Comparison of ENCODE assay signal across 7 mouse cellular contexts in the genomic region with DNA sequence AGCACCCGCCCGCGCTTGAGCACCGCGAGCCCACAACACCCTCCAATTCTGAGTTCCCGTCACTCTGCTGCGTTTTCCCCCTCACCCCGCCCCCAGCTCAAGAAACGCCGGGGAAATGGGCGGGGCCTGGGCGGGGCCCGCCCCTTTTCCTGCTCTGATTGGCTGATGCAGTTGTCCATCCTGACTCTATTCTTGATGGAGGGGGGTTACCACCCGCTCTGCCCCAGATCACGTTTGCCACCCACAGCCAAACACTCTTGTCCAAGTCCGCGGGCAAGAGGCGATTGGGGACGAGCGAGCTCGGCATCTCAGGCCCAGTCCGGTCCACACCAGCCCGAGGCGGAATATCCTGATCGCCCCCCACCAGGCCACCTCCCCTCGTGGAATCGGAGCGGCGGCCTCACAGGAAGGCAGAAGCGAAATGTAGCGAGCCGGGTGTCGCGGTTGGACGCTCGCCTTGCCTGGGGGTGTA. TPM values are rescaled to one million over a fixed set of nuclear protein-coding genes. Genes with fewer than 3 reads are reported as not detected.
DNase-seq lines count a peak whose midpoint lies in the region; ATAC-seq lines count a peak whose summit lies in the region.

No protein-coding gene starts in this region.

- H3K27ac ChIP-seq in embryonic facial prominence, embryonic 12.5 days = peak overlapping the region; percentile 86
- H3K27ac ChIP-seq in limb, embryonic 11.5 days (replicated peaks; ENCODE audit: low read depth, low read length) = peak overlapping the region; percentile 59
- peak overlapping the region; percentile 79 for H3K27ac ChIP-seq in midbrain, embryonic 14.5 days (replicated peaks; ENCODE audit: low read depth, low read length)

- peak overlapping the region; percentile 62 for H3K4me2 ChIP-seq in embryonic facial prominence, embryonic 12.5 days (replicated peaks)
- H3K4me2 ChIP-seq in limb, embryonic 11.5 days (ENCODE audit: low read depth, severe bottlenecking) = peak overlapping the region; percentile 80
- H3K4me2 ChIP-seq in midbrain, embryonic 14.5 days (ENCODE audit: low read length) = peak overlapping the region; percentile 86

- DNase-seq in adrenal gland, postnatal 25 days = peak; percentile 94
- peak; percentile 100 for DNase-seq in heart, adult 11 months
- DNase-seq in kidney, adult 18-20 months = peak; percentile 95
- peak; percentile 99 for DNase-seq in limb, embryonic 11.5 days (ENCODE audit: low spot score)
- peak; percentile 98 for DNase-seq in midbrain, embryonic 14.5 days
- peak; percentile 92 to 93 for DNase-seq in spleen, adult 18-20 months

- H3K36me3 ChIP-seq in embryonic facial prominence, embryonic 12.5 days = peaks cover 16% of the 10 kb centered on the region; the same call in 1 of the 2 replicates
- peaks cover 7% of the 10 kb centered on the region; the same call in 1 of the 2 replicates for H3K36me3 ChIP-seq in limb, embryonic 11.5 days (ENCODE audit: control insufficient read depth, insufficient read depth, low read length)
- peaks cover 8% of the 10 kb centered on the region; the same call in 1 of the 2 replicates for H3K36me3 ChIP-seq in midbrain, embryonic 14.5 days (ENCODE audit: control insufficient read depth, insufficient read depth, low read length)

- H3K9me3 ChIP-seq in embryonic facial prominence, embryonic 12.5 days = no peaks in the 10 kb centered on the region
- H3K9me3 ChIP-seq in limb, embryonic 11.5 days (ENCODE audit: control insufficient read depth, low read length) = no peaks in the 10 kb centered on the region
- H3K9me3 ChIP-seq in midbrain, embryonic 14.5 days (ENCODE audit: control insufficient read depth, low read length) = no peaks in the 10 kb centered on the region

- H3K4me1 ChIP-seq in embryonic facial prominence, embryonic 12.5 days = peaks cover 23% of the 10 kb centered on the region
- H3K4me1 ChIP-seq in limb, embryonic 11.5 days (ENCODE audit: control insufficient read depth, insufficient read depth, low read length) = peaks cover 6% of the 10 kb centered on the region; the same call in 1 of the 2 replicates
- H3K4me1 ChIP-seq in midbrain, embryonic 14.5 days (ENCODE audit: control insufficient read depth, insufficient read depth, low read length) = peaks cover 23% of the 10 kb centered on the region; the same call in 1 of the 2 replicates

- under 1% methylated on average over 36 of the region's 36 CpGs for WGBS in embryonic facial prominence, embryonic 12.5 days
- WGBS in limb, embryonic 11.5 days = under 1% methylated on average over 29 of the region's 36 CpGs
- WGBS in midbrain, embryonic 14.5 days = 0% methylated on average over 31 of the region's 36 CpGs

- H3K9ac ChIP-seq in embryonic facial prominence, embryonic 12.5 days = peak overlapping the region; percentile 78
- peak overlapping the region; percentile 84 for H3K9ac ChIP-seq in limb, embryonic 11.5 days (ENCODE audit: low read length)
- H3K9ac ChIP-seq in midbrain, embryonic 14.5 days (replicated peaks; ENCODE audit: low read length) = peak overlapping the region; percentile 73

- no peaks in the 10 kb centered on the region for H3K27me3 ChIP-seq in embryonic facial prominence, embryonic 12.5 days
- H3K27me3 ChIP-seq in limb, embryonic 11.5 days (ENCODE audit: control insufficient read depth, insufficient read depth, low read length) = no peaks in the 10 kb centered on the region
- H3K27me3 ChIP-seq in midbrain, embryonic 14.5 days (ENCODE audit: control insufficient read depth, insufficient read depth, low read length) = no peaks in the 10 kb centered on the region

- ATAC-seq in embryonic facial prominence, embryonic 12.5 days (ENCODE audit: insufficient number of reproducible peaks, insufficient read depth, low FRiP score, low TSS enrichment) = peak; percentile 89
- peak; percentile 93 for ATAC-seq in limb, embryonic 11.5 days (ENCODE audit: insufficient number of reproducible peaks, low FRiP score, low TSS enrichment, low read depth)
- ATAC-seq in midbrain, embryonic 14.5 days (ENCODE audit: low FRiP score, low TSS enrichment) = peak; percentile 97

- peak overlapping the region; percentile 71 for H3K4me3 ChIP-seq in embryonic facial prominence, embryonic 12.5 days
- H3K4me3 ChIP-seq in limb, embryonic 11.5 days (ENCODE audit: low read depth, low read length) = peak overlapping the region; percentile 83
- peak overlapping the region; percentile 87 for H3K4me3 ChIP-seq in midbrain, embryonic 14.5 days (replicated peaks; ENCODE audit: low read depth, low read length)

RNA-seq across cellular contexts. Expression of a gene that starts 0.5 kb away (rescaled TPM):
- 60.7 and 74.8 TPM in 2 replicates for total RNA-seq in adrenal gland, postnatal 25 days (2021)
- polyA plus RNA-seq in embryonic facial prominence, embryonic 12.5 days (2016; fragmentation: Nextera tagmentation; extraction: Ambion mirVana) = 13.9 and 15.1 TPM in 2 replicates
- polyA plus RNA-seq in limb, embryonic 11.5 days (2014; fragmentation: Nextera tagmentation; extraction: Ambion mirVana) = 11.6 and 12.8 TPM in 2 replicates
- polyA plus RNA-seq in midbrain, embryonic 14.5 days (2014; fragmentation: Nextera tagmentation; extraction: Ambion mirVana) = 7.5 and 12.9 TPM in 2 replicates

RNA-seq across cellular contexts. Expression of a gene that starts 30.6 kb away (rescaled TPM):
- 14.9 and 15.5 TPM in 2 replicates for total RNA-seq in adrenal gland, postnatal 25 days (2021)
- 0.24 and 0.32 TPM in 2 replicates for polyA plus RNA-seq in embryonic facial prominence, embryonic 12.5 days (2016; fragmentation: Nextera tagmentation; extraction: Ambion mirVana)
- polyA plus RNA-seq in limb, embryonic 11.5 days (2014; fragmentation: Nextera tagmentation; extraction: Ambion mirVana) = 2.3 and 2.4 TPM in 2 replicates
- polyA plus RNA-seq in midbrain, embryonic 14.5 days (2014; fragmentation: Nextera tagmentation; extraction: Ambion mirVana) = 0.09 and 0.20 TPM in 2 replicates

RNA-seq across cellular contexts. Expression of a gene that starts 39.2 kb away (rescaled TPM):
- total RNA-seq in adrenal gland, postnatal 25 days (2021) = 15.9 and 21.3 TPM in 2 replicates
- 18.7 and 18.9 TPM in 2 replicates for polyA plus RNA-seq in embryonic facial prominence, embryonic 12.5 days (2016; fragmentation: Nextera tagmentation; extraction: Ambion mirVana)
- polyA plus RNA-seq in limb, embryonic 11.5 days (2014; fragmentation: Nextera tagmentation; extraction: Ambion mirVana) = 8.5 and 10.7 TPM in 2 replicates
- polyA plus RNA-seq in midbrain, embryonic 14.5 days (2014; fragmentation: Nextera tagmentation; extraction: Ambion mirVana) = 3.7 and 8.8 TPM in 2 replicates

Comparison
In these comparisons a context has a peak if more than half of its experiments do, and no peak if none do; other contexts are left out.
1. Peak in every context shown above with its lines: DNase-seq, ATAC-seq, H3K4me3 ChIP-seq and H3K27ac ChIP-seq.